Mouse (Mus musculus) bone marrow macrophage, adult 2 months (primary cell): ENCODE results near the gene Snapc1.

Experiments used
- CTCF ChIP-seq: IDR thresholded peaks from 2 replicates; pipeline ENCODE4 v1.5.1; 2012; ENCODE audit warnings: low read depth, mild to moderate bottlenecking, low read length, moderate library complexity
- POLR2A ChIP-seq: IDR thresholded peaks from 2 replicates; pipeline ENCODE4 v1.6.1; 2012; ENCODE audit warnings: mild to moderate bottlenecking, low read depth, low read length, borderline replicate concordance

DNA sequence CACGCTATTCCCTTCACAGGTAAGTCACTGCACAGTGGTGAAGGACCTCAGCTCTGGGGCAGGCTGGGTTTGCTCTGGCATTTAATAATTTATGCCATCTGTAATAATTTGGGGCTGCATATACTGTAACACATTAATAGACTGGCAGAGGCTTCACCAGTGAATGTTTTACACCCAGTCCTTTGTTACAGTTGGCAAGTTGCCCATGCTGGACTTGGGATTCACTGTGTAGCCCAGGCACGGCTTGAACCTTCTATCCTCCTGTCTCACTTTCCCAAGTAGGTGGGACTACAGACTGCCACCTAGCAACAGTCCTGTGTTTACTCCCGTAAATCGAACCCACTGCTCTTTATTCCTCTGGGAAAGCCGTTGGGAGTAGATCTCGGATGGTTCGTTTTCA lies 22.0 kb downstream of the Snapc1 start:
- TF ChIP-seq CTCF (no peak), POLR2A (no peak)
